Mouse (Mus musculus) embryonic facial prominence, embryonic 11.5 days (tissue): ENCODE data around the gene 2010111I01Rik. TPM values are rescaled to one million over a fixed set of nuclear protein-coding genes. Genes with fewer than 3 reads are reported as not detected.

Source experiments
- ATAC-seq: fragments of 200-750 bp; cut with Nextera tagmentation; replicated peaks from 2 replicates; pipeline ENCODE4 v1.8.0; 2017; ENCODE audit warnings: low read depth; ENCODE audit not compliant: insufficient number of reproducible peaks, low FRiP score, low TSS enrichment
- DNase-seq: peaks from one replicate; pipeline ENCODE4 v3.0.0-alpha.2; 2015; ENCODE audit warnings: low spot score
- H3K27ac ChIP-seq: fragments of 300-500 bp; sonication (generic); replicated peaks from 2 replicates; pipeline ENCODE4 v1.5.1; 2014; ENCODE audit warnings: mild to moderate bottlenecking, low read depth, low read length, control low read depth
- H3K27me3 ChIP-seq: fragments of 300-500 bp; sonication (generic); 2 replicates; pipeline ENCODE4 v1.6.1; 2014; ENCODE audit warnings: mild to moderate bottlenecking, low read length, moderate library complexity, mixed read lengths; ENCODE audit not compliant: control insufficient read depth, insufficient read depth
- H3K36me3 ChIP-seq: fragments of 300-500 bp; sonication (generic); replicated peaks from 2 replicates; pipeline ENCODE4 v1.6.1; 2014; ENCODE audit warnings: low read depth, mild to moderate bottlenecking, low read length, moderate library complexity, mixed read lengths; ENCODE audit not compliant: control insufficient read depth, insufficient read depth
- H3K4me1 ChIP-seq: fragments of 300-500 bp; sonication (generic); 2 replicates; pipeline ENCODE4 v1.6.1; 2014; ENCODE audit warnings: low read length, mixed read lengths; ENCODE audit not compliant: control insufficient read depth, insufficient read depth
- H3K4me2 ChIP-seq: fragments of 300-500 bp; sonication (generic); 2 replicates; pipeline ENCODE4 v1.6.1; 2014; ENCODE audit warnings: low read depth, mild to moderate bottlenecking, control low read depth, low read length, moderate library complexity
- H3K4me3 ChIP-seq: fragments of 300-500 bp; sonication (generic); 2 replicates; pipeline ENCODE4 v1.5.1; 2014; ENCODE audit warnings: low read depth, low read length, control low read depth
- H3K9ac ChIP-seq: fragments of 300-500 bp; sonication (generic); replicated peaks from 2 replicates; pipeline ENCODE4 v1.6.1; 2014; ENCODE audit warnings: mild to moderate bottlenecking, control low read depth, low read length
- H3K9me3 ChIP-seq: fragments of 300-500 bp; sonication (generic); replicated peaks from 2 replicates; pipeline ENCODE4 v1.6.1; 2016; ENCODE audit warnings: mild to moderate bottlenecking, low read length, inconsistent platforms, mixed read lengths; ENCODE audit not compliant: control insufficient read depth
- whole genome bisulfite sequencing: fragments of 180-500 bp; shearing (Covaris S2); extraction: QIAGEN DNeasy Blood & Tissue Kit; methylation state at CpG from one replicate; pipeline ENCODE4 v1.1.7; 2014; 5-methylcytosine and 5-hydroxymethylcytosine counted together
- polyA plus RNA-seq: library from polyadenylated mRNA; unstranded; fragments of >200 nt; fragmentation: Nextera tagmentation; extraction: Ambion mirVana; gene quantifications from 2 replicates; pipeline ENCODE4 v1.2.1, GENCODE M21; 2014

The 2010111I01Rik gene
- polyA plus RNA-seq, 1 experiment from 2014 or later: 125 TPM

DNA sequence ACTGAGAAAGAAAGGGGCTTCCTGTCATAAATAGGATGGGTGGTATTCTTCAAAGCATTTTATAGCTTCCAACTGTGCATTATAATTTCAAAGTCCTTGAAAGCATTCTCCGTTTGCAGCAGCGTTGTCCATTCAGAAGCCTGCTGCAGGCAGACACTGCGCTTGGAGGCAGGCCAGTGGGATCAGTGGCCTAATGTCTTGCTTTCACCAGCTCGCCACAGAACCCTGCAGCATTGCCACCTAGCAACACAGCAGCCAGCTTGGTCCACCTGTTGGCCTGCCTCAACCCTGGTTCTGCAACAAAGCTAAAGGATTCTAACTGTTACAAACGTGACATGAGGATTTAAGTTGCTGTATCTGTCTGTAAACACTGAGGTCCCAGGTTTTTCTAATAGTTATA, 325.0 kb downstream of the 2010111I01Rik start:
- H3K4me3 ChIP-seq: no peak overlapping the region
- WGBS: 76% methylated on average over 5 of the region's 5 CpGs
- H3K4me2 ChIP-seq: no peak overlapping the region
- no peak for DNase-seq
- no peaks in the 10 kb centered on the region for H3K9me3 ChIP-seq
- H3K27ac ChIP-seq: no peak overlapping the region
- peaks cover 6% of the 10 kb centered on the region; the same call in 1 of the 2 replicates for H3K4me1 ChIP-seq
- H3K9ac ChIP-seq: no peak overlapping the region
- H3K36me3 ChIP-seq: peaks cover 3% of the 10 kb centered on the region
- no peak for ATAC-seq
- H3K27me3 ChIP-seq: no peaks in the 10 kb centered on the region

GRCm38 (mm10) chr13:63290126-63290525, 325.4 kb downstream of the 2010111I01Rik start:
- WGBS: 91% methylated on average over 4 of the region's 4 CpGs

DNA sequence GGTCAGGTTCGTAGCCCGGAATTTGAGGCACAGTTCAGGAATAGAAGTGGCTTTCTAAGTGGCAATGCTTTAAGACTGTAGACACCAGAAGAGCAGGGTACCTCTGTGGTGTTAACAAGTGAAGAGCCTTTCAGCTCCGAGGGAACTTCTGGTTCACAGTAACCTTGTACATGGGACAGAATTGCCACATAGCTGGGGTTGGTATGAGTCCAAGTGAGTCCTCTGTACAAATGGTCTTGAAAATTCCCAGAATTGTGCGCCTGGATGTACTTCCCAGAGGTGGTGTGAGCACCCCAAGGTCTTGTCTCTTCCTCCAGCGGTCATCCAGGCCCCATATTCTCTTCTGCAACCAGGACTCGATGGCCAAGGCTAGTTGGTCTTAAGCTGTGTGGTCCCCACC, 326.3 kb downstream of the 2010111I01Rik start:
- no peak overlapping the region for H3K9ac ChIP-seq
- ATAC-seq: no peak
- H3K4me1 ChIP-seq: peaks cover 6% of the 10 kb centered on the region; the same call in 1 of the 2 replicates
- no peaks in the 10 kb centered on the region for H3K27me3 ChIP-seq
- H3K9me3 ChIP-seq: no peaks in the 10 kb centered on the region
- no peaks in the 10 kb centered on the region; the same call in none of the 2 replicates for H3K36me3 ChIP-seq
- H3K4me3 ChIP-seq: no peak overlapping the region
- WGBS: 92% methylated on average over 6 of the region's 6 CpGs
- no peak overlapping the region for H3K27ac ChIP-seq
- DNase-seq: no peak
- H3K4me2 ChIP-seq: no peak overlapping the region

More at GRCm38 (mm10) chr13:63290126-63290525, 325.4 kb downstream of the 2010111I01Rik start:
- Histone ChIP-seq H3K4me1 (peaks cover 6% of the 10 kb centered on the region; the same call in 1 of the 2 replicates), H3K9ac (no peak overlapping the region), H3K9me3 (no peaks in the 10 kb centered on the region), H3K27ac (no peak overlapping the region), H3K4me2 (no peak overlapping the region), H3K4me3 (no peak overlapping the region), H3K27me3 (no peaks in the 10 kb centered on the region), H3K36me3 (peaks cover 1% of the 10 kb centered on the region)
- ATAC-seq (no peak), DNase-seq (no peak)

DNA sequence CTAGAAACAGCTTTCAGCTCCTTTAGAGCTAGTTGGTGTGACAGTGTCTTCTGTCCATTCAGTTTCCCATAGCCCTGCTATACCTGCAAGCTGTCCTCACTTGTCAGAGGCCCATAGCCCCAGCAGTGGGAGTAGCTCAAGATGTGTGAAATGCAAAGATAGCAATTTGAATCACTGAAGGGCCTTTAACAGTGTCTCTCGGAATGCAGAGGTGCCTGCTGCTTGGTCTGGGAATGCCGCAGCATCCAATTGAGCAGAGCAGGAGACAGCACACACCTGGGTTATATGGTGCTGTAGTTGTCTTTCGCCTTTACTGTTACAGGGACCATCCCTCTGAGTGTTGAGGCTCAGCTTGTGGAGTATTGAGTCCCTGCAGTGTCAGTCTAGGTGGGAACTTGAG, 329.0 kb downstream of the 2010111I01Rik start:
- Histone ChIP-seq H3K27me3 (no peaks in the 10 kb centered on the region), H3K27ac (peak overlapping the region; percentile 59; the same call in 1 of the 2 replicates), H3K36me3 (peaks cover 3% of the 10 kb centered on the region), H3K4me3 (no peak overlapping the region), H3K9ac (no peak overlapping the region; the same call in 1 of the 2 replicates), H3K4me2 (no peak overlapping the region; the same call in 1 of the 2 replicates), H3K9me3 (no peaks in the 10 kb centered on the region), H3K4me1 (0 out of 2 replicates have a peak, but pooled peaks cover 6% of the 10 kb centered on the region)
- DNase-seq (no peak), ATAC-seq (no peak)
- 40% methylated on average over 3 of the region's 3 CpGs for WGBS

GRCm38 (mm10) chr13:63294359-63295193, 329.9 kb downstream of the 2010111I01Rik start:
- DNase-seq (peak; percentile 50), ATAC-seq (peak; percentile 35)
- H3K4me2 ChIP-seq: 0 out of 2 replicates have a peak overlapping the region, but pooled peaks have one; percentile 4
- H3K9me3 ChIP-seq: no peaks in the 10 kb centered on the region
- peaks cover 3% of the 10 kb centered on the region for H3K36me3 ChIP-seq
- 29% methylated on average over 15 of the region's 15 CpGs for WGBS
- H3K9ac ChIP-seq: peak overlapping the region; percentile 32
- H3K4me3 ChIP-seq: no peak overlapping the region
- H3K27ac ChIP-seq: peak overlapping the region; percentile 59; the same call in 1 of the 2 replicates
- H3K27me3 ChIP-seq: no peaks in the 10 kb centered on the region
- H3K4me1 ChIP-seq: 0 out of 2 replicates have a peak, but pooled peaks cover 6% of the 10 kb centered on the region

GRCm38 (mm10) chr13:63296300-63296699, 331.6 kb downstream of the 2010111I01Rik start:
- H3K36me3 ChIP-seq: peaks cover 12% of the 10 kb centered on the region
- WGBS: 93% methylated on average over 11 of the region's 11 CpGs
- H3K27me3 ChIP-seq: no peaks in the 10 kb centered on the region

DNA sequence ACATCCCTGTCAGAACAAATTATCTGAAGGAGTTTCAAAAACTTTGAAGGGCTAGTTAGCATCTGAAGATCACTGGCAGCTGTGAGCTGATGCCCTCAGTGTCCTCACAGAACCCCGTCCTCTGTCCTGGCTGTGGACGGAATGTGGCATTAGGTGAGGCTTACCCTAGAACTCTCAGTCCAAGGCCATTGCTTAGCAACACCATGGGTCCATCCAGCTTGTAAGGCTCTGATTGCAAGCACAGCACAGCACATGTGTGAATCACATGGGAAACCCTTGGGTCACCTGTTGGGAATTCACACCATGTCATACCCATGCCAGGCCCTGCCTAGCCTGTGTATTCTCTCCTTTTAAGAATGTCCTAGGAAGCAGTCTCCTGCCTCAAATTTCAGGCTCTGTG, 332.3 kb downstream of the 2010111I01Rik start:
- no peak for DNase-seq
- no peak for ATAC-seq
- Histone ChIP-seq H3K4me1 (0 out of 2 replicates have a peak, but pooled peaks cover 6% of the 10 kb centered on the region), H3K9ac (no peak overlapping the region), H3K4me3 (no peak overlapping the region), H3K27ac (no peak overlapping the region), H3K27me3 (no peaks in the 10 kb centered on the region), H3K4me2 (no peak overlapping the region), H3K9me3 (no peaks in the 10 kb centered on the region), H3K36me3 (peaks cover 17% of the 10 kb centered on the region)
- WGBS: 94% methylated on average over 2 of the region's 2 CpGs

More at GRCm38 (mm10) chr13:63296300-63296699, 331.6 kb downstream of the 2010111I01Rik start:
- H3K4me1 ChIP-seq: 0 out of 2 replicates have a peak, but pooled peaks cover 6% of the 10 kb centered on the region
- ATAC-seq (no peak), DNase-seq (no peak)
- no peak overlapping the region for H3K4me3 ChIP-seq
- no peak overlapping the region for H3K4me2 ChIP-seq
- H3K9ac ChIP-seq: no peak overlapping the region
- no peak overlapping the region for H3K27ac ChIP-seq
- no peaks in the 10 kb centered on the region for H3K9me3 ChIP-seq

DNA sequence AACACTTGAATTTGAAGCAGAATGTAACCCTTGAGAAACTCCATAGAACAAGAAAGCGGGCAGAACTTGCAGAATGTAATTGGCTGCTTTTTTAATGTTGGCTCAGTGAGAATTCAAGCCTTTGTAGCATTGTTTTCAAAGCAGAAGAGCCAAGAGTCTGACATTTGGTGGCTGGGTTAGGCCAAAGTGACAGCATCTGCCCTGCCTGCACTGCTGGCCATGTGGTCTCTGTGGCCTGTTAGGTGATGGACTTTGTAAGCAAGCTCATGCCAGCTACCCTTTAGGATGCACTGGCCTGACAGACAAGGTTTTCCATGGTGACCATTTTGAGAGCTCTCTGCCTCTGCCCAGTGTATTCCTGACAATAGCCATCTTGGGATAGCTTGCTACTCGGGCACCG, 333.2 kb downstream of the 2010111I01Rik start:
- H3K9me3 ChIP-seq: no peaks in the 10 kb centered on the region
- no peaks in the 10 kb centered on the region for H3K27me3 ChIP-seq
- H3K4me2 ChIP-seq: no peak overlapping the region
- no peak overlapping the region for H3K27ac ChIP-seq
- no peak overlapping the region for H3K4me3 ChIP-seq
- 88% methylated on average over 3 of the region's 3 CpGs for WGBS
- no peak overlapping the region for H3K9ac ChIP-seq
- H3K36me3 ChIP-seq: peaks cover 17% of the 10 kb centered on the region
- H3K4me1 ChIP-seq: 0 out of 2 replicates have a peak, but pooled peaks cover 6% of the 10 kb centered on the region
- ATAC-seq: no peak
- no peak for DNase-seq
